Mouse (Mus musculus): ENCODE results near the gene Dtl.

The Dtl gene

GRCm38 (mm10) chr1:191579524-191579923 is 4.2 kb upstream of the Dtl start:
- in situ Hi-C loops (cut with MboI, MseI), result no loop called here

GRCm38 (mm10) chr1:191574871-191575457 is 380 bp downstream of the Dtl start:
- in situ Hi-C loops (cut with MboI, MseI), result no loop called here

DNA sequence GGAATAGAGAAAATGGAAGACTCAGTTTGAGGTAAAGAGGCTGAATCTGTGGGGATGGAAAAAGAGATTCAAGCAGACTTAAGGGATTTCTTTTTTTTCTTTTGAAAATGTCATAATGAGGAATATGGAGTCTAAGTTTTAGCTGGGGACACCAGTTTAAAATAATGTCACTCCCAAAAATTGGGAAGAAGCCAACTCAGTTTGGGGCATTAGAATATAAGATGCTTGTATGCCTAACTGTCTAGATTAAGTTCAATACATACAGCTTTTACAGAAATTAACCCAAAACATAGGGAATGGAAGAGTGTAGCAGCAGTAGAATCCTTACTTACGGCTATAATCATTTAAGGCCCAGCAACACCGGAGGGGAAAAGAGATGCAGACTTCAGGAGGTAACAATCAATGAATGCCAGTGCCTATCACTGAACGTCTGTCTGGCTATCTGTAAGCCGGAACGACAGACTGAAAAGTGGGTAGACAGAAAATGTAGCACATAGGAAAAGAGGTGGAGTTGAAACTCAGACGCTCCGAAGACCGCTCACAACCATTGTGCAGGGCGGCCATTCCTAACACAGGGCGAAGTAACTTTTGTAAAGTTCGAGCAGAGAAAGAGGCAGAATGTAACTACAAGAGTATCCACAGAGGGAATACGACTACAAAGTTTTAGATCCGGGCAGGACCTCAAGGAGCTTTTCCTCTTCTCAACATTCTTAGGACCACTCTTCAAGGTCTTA is 1.3 kb downstream of the Dtl start:
- in situ Hi-C loops (cut with MboI, MseI), result no loop called here

DNA sequence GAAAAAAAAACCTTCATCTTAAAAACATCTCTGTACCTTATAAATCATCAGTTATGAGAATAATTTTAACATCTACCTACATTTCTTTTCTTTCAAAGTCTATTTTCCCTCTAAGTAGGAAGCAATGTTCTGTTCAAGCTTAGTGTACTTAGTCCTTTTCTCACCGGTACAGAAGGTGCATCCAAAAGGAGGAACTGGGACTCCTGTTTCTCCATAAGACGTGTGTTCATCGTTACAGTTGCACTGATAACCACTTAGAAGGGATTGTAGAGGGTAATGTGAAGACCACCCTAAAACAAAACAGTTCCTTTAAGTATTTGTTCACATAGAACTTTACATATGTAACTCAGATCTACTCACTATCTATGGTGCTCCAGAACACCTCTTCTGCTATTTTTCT is 4.9 kb downstream of the Dtl start:
- in situ Hi-C loops (cut with MboI, MseI), result no loop called here

- in situ Hi-C loops (cut with MboI, MseI), result no loop called here
Observed at GRCm38 (mm10) chr1:191569625-191570024, 5.7 kb downstream of the Dtl start.

DNA sequence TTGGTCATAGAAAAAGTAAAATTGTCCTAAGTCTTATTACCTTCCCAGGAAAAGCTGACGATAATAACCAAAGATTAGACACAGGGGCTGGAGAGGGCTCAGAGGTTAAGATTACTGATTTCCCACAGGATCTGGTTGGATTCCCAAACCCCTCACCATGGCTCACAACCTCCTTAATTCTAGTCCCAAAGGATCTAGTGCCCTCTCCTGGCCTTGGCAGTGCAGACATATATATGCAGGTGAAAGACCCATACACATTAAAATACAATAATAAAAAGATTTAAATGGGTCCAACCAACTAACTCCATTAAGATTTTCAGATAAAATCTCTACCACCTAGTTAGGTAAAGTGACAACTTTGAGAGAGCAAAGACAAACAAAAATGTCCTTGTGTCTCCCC is 7.5 kb downstream of the Dtl start:
- in situ Hi-C loops (cut with MboI, MseI), result no loop called here

GRCm38 (mm10) chr1:191562823-191563365 is 12.4 kb downstream of the Dtl start:
- in situ Hi-C loops (cut with MboI, MseI), result no loop called here

- in situ Hi-C loops (cut with MboI, MseI), result no loop called here
Observed at GRCm38 (mm10) chr1:191559779-191560178, 15.6 kb downstream of the Dtl start.

GRCm38 (mm10) chr1:191557109-191557508 is 18.2 kb downstream of the Dtl start:
- in situ Hi-C loops (cut with MboI, MseI), result no loop called here

DNA sequence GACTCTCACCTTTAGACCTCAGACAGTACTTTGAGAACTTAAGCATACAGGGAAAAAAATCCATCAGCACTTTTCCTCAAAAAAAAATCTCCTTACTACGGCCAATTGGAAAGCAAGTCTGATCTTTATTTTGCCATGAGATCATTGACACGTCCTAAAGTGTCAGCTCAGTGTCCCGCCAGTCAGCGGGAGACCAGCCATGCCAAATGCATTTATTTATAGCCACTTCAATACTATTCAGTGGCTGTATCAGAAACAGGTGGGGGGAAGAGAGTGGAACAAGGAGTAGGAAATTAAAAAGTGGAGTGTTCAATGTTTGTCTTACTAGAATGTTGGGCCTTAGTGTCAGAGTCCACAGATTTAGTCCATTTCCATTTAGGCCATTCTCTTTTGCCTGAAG is 24.6 kb downstream of the Dtl start:
- in situ Hi-C loops (cut with MboI, MseI), result no loop called here

DNA sequence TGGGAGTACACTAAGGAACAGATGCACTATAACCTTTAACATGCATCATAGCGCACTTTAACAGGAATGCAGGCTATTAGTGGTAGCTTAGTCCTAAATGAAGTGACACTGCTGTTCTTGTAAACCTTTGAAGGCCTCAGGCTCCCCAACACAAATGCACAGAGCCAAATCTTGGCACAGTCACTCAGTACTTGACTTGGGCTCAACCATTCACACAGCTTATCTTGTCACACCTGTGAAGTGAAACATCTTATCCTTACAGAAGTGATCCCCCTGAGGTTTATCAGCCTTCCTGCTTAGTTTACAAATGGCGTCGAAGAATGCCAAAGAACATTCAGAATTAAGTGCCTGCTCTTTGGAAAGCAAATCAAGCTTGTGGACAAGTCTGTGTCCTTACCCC is 31.6 kb downstream of the Dtl start:
- in situ Hi-C loops (cut with MboI, MseI), result loop anchor here (25.0 kb wide), 1 partner anchor 206 kb away; the partner anchor contains the start of gene Tmem206

GRCm38 (mm10) chr1:191541619-191542018 is 33.7 kb downstream of the Dtl start:
- in situ Hi-C loops (cut with MboI, MseI), result loop anchor here (25.0 kb wide), 1 partner anchor 204 kb away; the partner anchor contains the start of gene Tmem206

DNA sequence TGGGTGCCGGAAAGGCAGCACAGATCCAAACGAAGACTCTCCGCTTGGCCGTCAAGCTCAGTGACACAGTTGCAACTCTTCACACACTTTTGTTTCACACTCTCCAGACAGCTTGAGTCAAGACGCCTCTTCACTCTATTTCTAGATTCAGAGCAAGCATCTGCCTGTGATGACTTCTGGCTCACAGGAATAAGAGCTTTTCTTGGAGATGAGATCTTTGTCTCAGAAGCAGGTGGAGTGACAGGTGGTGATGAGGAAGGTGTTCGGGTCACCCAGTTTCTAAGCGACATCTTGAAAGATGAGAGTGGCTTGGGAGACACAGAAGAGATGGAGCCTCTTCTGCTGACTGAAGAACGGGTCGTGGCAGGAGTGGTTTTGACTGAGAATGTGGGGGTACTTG is 34.3 kb downstream of the Dtl start:
- in situ Hi-C loops (cut with MboI, MseI), result loop anchor here (25.0 kb wide), 1 partner anchor 204 kb away; the partner anchor contains the start of gene Tmem206

- in situ Hi-C loops (cut with MboI, MseI), result loop anchor here (25.0 kb wide), 1 partner anchor 203 kb away; the partner anchor contains the start of gene Tmem206
Observed at GRCm38 (mm10) chr1:191540300-191540699, 35.0 kb downstream of the Dtl start.

- in situ Hi-C loops (cut with MboI, MseI), result loop anchor here (25.0 kb wide), 1 partner anchor 198 kb away; the partner anchor contains the start of gene Tmem206
Observed at GRCm38 (mm10) chr1:191534896-191535295, 40.4 kb downstream of the Dtl start.

DNA sequence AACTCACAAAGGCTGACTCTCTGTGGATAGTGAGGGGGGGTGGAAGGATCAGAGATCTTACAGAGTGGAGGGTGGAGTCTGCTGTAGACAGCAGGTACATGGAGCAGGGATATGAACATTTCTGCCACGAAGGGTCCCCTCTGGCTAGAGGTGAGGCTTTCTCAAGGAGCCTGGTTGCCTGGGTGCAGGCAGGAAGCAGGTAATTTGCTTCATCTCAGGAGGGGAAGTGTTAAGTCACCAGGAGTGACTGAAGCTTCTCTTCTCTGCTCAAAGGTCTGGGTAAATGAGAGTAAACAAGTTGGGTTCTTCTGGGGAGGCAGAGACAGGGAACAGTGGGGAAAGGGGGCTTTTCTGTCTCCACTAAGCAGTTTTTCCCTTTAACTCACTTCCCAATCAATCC is 44.3 kb downstream of the Dtl start:
- in situ Hi-C loops (cut with MboI, MseI), result loop anchor here (25.0 kb wide), 1 partner anchor 194 kb away; the partner anchor contains the start of gene Tmem206

- in situ Hi-C loops (cut with MboI, MseI), result loop anchor here (25.0 kb wide), 1 partner anchor 192 kb away; the partner anchor contains the start of gene Tmem206
Observed at GRCm38 (mm10) chr1:191529406-191529805, 45.9 kb downstream of the Dtl start.

DNA sequence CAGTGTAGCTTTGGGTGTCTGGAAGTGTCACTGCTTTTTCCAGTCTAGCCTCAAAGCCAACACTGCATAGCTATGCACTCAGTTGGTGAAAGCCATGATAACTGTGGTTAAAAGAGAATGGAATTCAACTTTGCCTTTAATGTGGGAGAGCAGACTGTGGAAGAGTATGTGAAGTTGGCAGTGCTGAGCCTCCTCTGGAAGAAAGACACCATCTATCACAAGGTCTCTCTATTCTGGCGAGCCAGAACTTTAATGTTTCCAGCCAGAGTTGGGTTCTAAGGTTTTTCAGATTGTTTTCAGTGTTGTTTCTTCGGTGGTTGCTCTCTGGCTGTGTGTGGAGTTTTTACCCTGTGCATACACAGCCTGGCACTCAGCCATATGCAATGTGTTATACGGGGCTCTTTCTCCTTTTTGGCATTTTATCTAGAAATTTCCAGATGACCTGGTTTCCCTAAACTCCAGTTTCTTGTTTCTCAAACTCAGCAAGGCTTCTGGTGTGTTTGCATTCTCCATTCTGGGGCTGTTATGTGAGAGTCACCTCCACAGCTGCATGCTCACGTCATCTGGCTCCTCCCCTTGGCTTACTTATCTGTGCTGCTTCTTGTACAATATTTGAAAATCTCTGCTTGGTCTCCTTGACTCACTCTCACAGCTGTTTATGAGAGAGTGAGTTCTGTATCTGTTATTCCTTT is 47.3 kb downstream of the Dtl start:
- in situ Hi-C loops (cut with MboI, MseI), result loop anchor here (25.0 kb wide), 1 partner anchor 191 kb away; the partner anchor contains the start of gene Tmem206

DNA sequence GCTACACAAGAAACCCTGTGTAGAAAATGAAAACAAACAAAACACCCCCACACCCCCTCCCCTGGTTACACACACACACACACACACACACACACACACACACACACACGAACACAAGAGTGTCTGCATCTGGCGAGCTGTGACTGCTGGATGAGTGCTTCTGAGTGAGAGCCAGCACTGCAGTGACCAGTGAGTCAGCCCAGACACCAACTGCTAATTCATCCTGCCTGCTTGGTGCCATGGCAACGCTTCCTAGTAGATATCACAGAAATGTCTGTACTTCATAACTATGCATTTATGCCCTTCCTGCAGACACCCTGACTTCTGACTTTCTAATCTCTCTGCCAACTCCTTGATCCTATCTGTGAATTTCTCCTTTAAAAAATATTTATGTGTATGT is 48.3 kb downstream of the Dtl start:
- in situ Hi-C loops (cut with MboI, MseI), result loop anchor here (25.0 kb wide), 1 partner anchor 190 kb away; the partner anchor contains the start of gene Tmem206

DNA sequence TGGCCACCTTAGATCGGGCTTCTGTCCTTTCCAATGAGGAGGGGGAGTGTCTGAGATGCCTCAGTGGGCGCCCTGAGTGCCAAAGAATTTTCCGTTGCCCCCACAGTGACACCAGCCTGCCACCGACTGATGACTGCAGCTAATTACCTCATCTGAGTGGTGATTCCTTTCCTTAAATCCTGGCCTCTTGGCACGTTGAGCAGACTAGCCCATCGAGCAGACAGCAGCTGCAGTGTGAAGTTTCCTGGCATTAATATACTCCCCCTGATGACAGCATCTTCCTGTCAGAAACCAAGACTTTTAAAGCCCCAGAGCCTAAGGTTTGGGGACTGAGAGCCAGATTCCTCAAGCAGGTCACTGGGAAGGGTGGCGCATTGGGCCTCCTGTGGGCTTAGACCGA is 53.9 kb downstream of the Dtl start:
- in situ Hi-C loops (cut with MboI, MseI), result no loop called here

- in situ Hi-C loops (cut with MboI, MseI), result no loop called here
Observed at GRCm38 (mm10) chr1:191520669-191521068, 54.7 kb downstream of the Dtl start.

DNA sequence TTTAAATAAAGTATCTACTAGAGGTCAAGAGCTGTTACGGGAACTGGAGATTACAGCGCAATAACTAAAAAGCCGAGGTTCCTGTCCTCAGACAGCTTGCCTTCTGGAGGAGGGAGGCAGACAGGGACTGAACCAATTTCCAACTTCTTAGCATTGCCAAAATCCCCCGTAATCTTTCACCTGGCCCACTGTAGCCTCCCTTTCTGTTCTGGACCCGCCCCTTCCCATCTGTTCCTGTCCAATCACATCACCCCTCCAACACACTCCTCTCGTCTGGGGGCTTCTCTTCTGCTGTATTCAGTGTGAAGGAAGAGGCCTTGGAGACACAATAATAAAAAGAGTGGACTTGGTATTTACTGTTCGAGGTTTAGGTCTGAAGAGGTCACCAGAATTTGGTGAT is 55.1 kb downstream of the Dtl start:
- in situ Hi-C loops (cut with MboI, MseI), result no loop called here

Data from regulatory T cell (primary cell).